Comparison of ENCODE assay signal across 15 mouse cellular contexts in the genomic region with DNA sequence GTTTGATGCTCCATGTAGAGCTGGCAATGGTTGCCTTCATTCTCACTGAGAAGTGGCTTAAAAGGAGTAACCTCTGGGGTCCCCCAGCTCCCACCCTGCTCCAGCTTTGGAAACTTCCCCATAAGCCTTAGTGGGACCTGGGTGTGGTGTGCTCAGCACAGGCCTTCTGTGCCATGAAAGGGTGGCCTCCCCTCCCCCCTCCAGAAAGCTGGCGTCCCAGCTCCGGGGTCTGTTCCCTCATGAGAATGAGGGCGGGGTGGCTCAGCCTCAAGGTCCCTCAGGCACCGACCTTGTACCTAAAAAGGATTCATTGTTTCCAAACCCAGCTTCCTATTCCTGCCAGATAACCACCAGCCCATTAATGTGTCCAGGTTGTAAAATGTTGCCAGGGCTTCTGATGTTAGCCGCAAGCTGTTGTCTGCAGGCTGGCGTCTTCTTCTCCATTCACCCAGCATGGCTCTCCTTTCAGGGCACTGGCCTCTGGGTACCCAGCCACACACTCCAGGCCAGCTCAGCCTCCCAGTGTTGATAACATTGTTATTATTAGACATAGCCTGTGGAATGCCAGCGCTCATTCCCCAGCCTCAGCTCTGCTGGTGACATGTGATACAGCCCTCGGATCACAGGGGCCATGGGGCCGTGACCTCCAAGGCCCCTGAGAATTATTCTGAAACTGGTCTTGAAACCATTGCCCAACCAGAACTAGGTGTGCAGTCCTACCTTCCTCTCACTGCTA.
A peak's percentile ranks its signal among the peaks of the same experiment; 100 is the strongest.
DNase-seq lines count a peak whose midpoint lies in the region; ATAC-seq lines count a peak whose summit lies in the region.
"Had no signal": no experiment of that assay in that cellular context is flagged by ENCODE, and none has a peak within 500 bp of the region (broad histone marks: within the 10 kb centered on the region; RNA-seq: fewer than 3 reads in every experiment).

No protein-coding gene starts in this region.

- H3K4me3 ChIP-seq in heart, embryonic 15.5 days, result no peak overlapping the region
- H3K4me3 ChIP-seq: limb, embryonic 13.5 days; midbrain, embryonic 10.5 days had no signal

- H3K4me2 ChIP-seq in heart, embryonic 15.5 days, result peak overlapping the region; percentile 27
- H3K4me2 ChIP-seq: limb, embryonic 13.5 days had no signal

- peak; percentile 35 for DNase-seq in adrenal gland, adult 2 months
- no peak for DNase-seq in adrenal gland, postnatal 4 days (ENCODE audit: low spot score in 2 of 2)
- peak; percentile 10 for DNase-seq in ovary, postnatal 36 days (ENCODE audit: low spot score)
- no peak for DNase-seq in ovary, postnatal 10 days (ENCODE audit: low spot score)
- no peak for DNase-seq in kidney, postnatal 4 days
- no peak for DNase-seq in urinary bladder, adult 18-20 months (ENCODE audit: low spot score in 2 of 2)
- no peak for DNase-seq in left cerebral cortex, postnatal 10 days (ENCODE audit: extremely low spot score in 1 of 2, low spot score in 2 of 2)
- DNase-seq: adrenal gland, postnatal 25 days; cerebellum, postnatal 14 days; kidney, postnatal 10 days; layer of hippocampus, postnatal 36 days had no signal

- H3K27ac ChIP-seq in heart, embryonic 15.5 days, result peak overlapping the region; percentile 90
- H3K27ac ChIP-seq: limb, embryonic 13.5 days; midbrain, embryonic 10.5 days had no signal

- H3K27me3 ChIP-seq in heart, embryonic 15.5 days, result no peaks in the 10 kb centered on the region
- H3K27me3 ChIP-seq: limb, embryonic 13.5 days had no signal

- ATAC-seq in heart, embryonic 15.5 days (replicated peaks; ENCODE audit: insufficient number of reproducible peaks, insufficient read depth, low FRiP score, low read depth), result peak; percentile 92
- ATAC-seq: lung, postnatal 0 days had no signal

- WGBS in heart, embryonic 15.5 days, result 23% methylated on average over 9 of the region's 9 CpGs

- H3K9ac ChIP-seq in heart, embryonic 15.5 days, result no peak overlapping the region
- H3K9ac ChIP-seq: limb, embryonic 13.5 days had no signal

- intact Hi-C loops in left cerebral cortex, postnatal 10 days (cut with DNase I), result no loop called here

- H3K9me3 ChIP-seq in heart, embryonic 15.5 days (replicated peaks), result no peaks in the 10 kb centered on the region
- H3K9me3 ChIP-seq: midbrain, embryonic 10.5 days had no signal

- H3K36me3 ChIP-seq in heart, embryonic 15.5 days, result no peaks in the 10 kb centered on the region
- H3K36me3 ChIP-seq: limb, embryonic 13.5 days; midbrain, embryonic 10.5 days had no signal

- H3K4me1 ChIP-seq in heart, embryonic 15.5 days (replicated peaks), result peaks cover 18% of the 10 kb centered on the region

Comparison
In these comparisons a context has a peak if more than half of its experiments do, and no peak if none do; other contexts are left out.
1. DNase-seq: peak in adrenal gland, adult 2 months (single experiment) and ovary, postnatal 36 days (single experiment); none in adrenal gland, postnatal 4 days (0 of 2), ovary, postnatal 10 days (single experiment), kidney, postnatal 4 days (0 of 2), urinary bladder, adult 18-20 months (0 of 2) and left cerebral cortex, postnatal 10 days (0 of 2).